Mouse (Mus musculus): ENCODE results near the gene Emc10. TPM values are rescaled to one million over a fixed set of nuclear protein-coding genes. Genes with fewer than 3 reads are reported as not detected.

Emc10 gene
- polyA plus RNA-seq, 2 experiments = 151 to 182 TPM

DNA sequence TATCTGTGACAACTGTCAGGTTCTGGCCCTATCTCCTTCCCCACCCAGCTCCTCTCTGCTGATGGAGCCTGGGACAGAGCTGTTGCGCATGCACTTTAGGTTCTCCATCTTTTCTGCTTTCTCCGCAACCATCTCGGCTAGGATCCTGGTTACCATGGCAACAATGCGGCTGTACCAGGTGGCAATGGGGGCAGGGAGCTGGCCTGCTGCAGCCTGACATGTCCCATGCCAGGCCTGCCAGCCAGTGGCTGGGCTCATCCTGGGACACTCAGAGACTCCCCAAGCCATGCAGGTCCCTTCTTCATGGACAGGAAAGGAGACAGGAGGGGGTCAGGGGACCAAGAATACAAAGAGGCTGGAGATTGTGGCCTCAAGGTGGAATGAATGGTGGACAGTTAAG lies 31.8 kb downstream of the Emc10 start:
- Histone ChIP-seq H3K9me3 (ENCODE audit: control insufficient read depth, low read length) (no peaks in the 10 kb centered on the region), H3K9ac (ENCODE audit: low read depth, low read length, severe bottlenecking) (no peak overlapping the region), H3K4me3 (replicated peaks; ENCODE audit: low read length) (no peak overlapping the region), H3K36me3 (ENCODE audit: control insufficient read depth, insufficient read depth, low read length) (peaks cover 9% of the 10 kb centered on the region; the same call in 1 of the 2 replicates), H3K27ac (replicated peaks; ENCODE audit: low read depth, low read length) (no peak overlapping the region), H3K4me1 (ENCODE audit: control insufficient read depth, insufficient read depth, low read length) (peaks cover 2% of the 10 kb centered on the region; the same call in 1 of the 2 replicates), H3K27me3 (ENCODE audit: control insufficient read depth, insufficient read depth, low read length) (peaks cover 39% of the 10 kb centered on the region), H3K4me2 (replicated peaks; ENCODE audit: low read depth, low read length, severe bottlenecking) (no peak overlapping the region)
- TF ChIP-seq POLR2A (IDR thresholded peaks at IDR 0.05; ENCODE audit: borderline replicate concordance, extremely low read depth, insufficient read depth, insufficient read length) = no peak
- no peak for ATAC-seq (ENCODE audit: low FRiP score, low read depth)
- 23% methylated on average over 4 of the region's 4 CpGs for WGBS
- DNase-seq (ENCODE audit: low spot score) = no peak

DNA sequence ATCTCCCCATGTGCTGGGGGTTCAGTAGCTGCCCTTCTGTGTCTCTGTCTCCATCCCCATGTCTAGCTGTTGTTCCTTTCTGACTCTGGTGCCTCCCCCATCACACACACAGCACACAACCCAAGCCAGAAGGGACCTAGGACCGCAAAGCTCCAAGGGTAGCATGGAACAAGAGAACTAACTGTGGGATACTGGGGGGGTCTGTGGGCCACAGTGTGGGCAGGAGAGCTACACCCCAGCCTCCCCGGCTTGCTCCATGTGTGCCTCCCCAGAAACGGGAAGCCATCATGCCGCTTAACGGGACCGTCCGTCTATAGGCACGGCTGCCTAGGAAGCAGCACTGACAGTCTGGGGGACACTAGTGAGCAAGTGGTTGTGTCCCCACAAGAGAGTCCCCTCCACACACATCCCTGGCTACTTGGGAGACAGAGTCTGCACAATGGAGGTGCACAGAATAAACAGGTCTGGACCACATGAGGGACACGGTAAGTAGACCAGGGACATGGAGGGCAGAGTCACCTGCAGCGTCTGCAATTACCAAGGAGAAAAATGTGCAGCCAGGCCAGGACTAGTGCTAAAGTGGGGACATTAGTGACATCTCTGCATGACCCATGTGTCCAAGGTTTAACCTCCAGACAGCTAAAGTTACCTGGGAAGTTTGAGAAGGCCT lies 32.6 kb downstream of the Emc10 start:
- Histone ChIP-seq H3K36me3 (ENCODE audit: control insufficient read depth, insufficient read depth, low read length) (0 out of 2 replicates have a peak, but pooled peaks cover 9% of the 10 kb centered on the region), H3K4me1 (ENCODE audit: control insufficient read depth, insufficient read depth, low read length) (peaks cover 2% of the 10 kb centered on the region; the same call in 1 of the 2 replicates), H3K27ac (replicated peaks; ENCODE audit: low read depth, low read length) (no peak overlapping the region), H3K27me3 (ENCODE audit: control insufficient read depth, insufficient read depth, low read length) (peaks cover 39% of the 10 kb centered on the region), H3K9me3 (ENCODE audit: control insufficient read depth, low read length) (no peaks in the 10 kb centered on the region), H3K4me2 (replicated peaks; ENCODE audit: low read depth, low read length, severe bottlenecking) (no peak overlapping the region), H3K4me3 (replicated peaks; ENCODE audit: low read length) (no peak overlapping the region), H3K9ac (ENCODE audit: low read depth, low read length, severe bottlenecking) (no peak overlapping the region)
- 83% methylated on average over 10 of the region's 10 CpGs for WGBS
- ATAC-seq (ENCODE audit: low FRiP score, low read depth) (no peak), DNase-seq (ENCODE audit: low spot score) (no peak)
- no peak for TF ChIP-seq POLR2A (IDR thresholded peaks at IDR 0.05; ENCODE audit: borderline replicate concordance, extremely low read depth, insufficient read depth, insufficient read length)

DNA sequence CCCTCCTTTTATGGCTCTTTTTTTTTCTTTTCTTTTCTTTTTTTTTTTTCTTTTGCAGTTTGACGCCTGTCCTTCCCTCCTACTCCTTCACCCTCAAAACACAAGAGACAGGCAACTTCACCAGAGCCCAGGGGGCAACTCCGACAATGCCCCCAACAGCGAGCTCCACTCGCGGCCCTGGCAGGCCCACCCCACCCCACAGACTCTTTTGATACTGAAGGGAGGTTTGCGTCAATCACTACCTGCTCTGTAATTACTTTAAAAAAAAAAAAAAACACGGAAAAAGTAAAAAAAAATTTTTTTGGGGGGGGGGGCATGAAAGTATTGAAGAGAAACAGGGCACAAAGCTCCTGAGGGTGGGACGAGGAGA lies 33.3 kb downstream of the Emc10 start:
- DNase-seq (ENCODE audit: low spot score) (no peak), ATAC-seq (ENCODE audit: low FRiP score, low read depth) (no peak)
- Histone ChIP-seq H3K9me3 (ENCODE audit: control insufficient read depth, low read length) (no peaks in the 10 kb centered on the region), H3K27ac (replicated peaks; ENCODE audit: low read depth, low read length) (no peak overlapping the region), H3K27me3 (ENCODE audit: control insufficient read depth, insufficient read depth, low read length) (peaks cover 39% of the 10 kb centered on the region), H3K9ac (ENCODE audit: low read depth, low read length, severe bottlenecking) (no peak overlapping the region), H3K4me2 (replicated peaks; ENCODE audit: low read depth, low read length, severe bottlenecking) (peak overlapping the region; percentile 43), H3K4me1 (ENCODE audit: control insufficient read depth, insufficient read depth, low read length) (peaks cover 2% of the 10 kb centered on the region; the same call in 1 of the 2 replicates), H3K36me3 (ENCODE audit: control insufficient read depth, insufficient read depth, low read length) (0 out of 2 replicates have a peak, but pooled peaks cover 9% of the 10 kb centered on the region), H3K4me3 (replicated peaks; ENCODE audit: low read length) (peak overlapping the region; percentile 27; the same call in 1 of the 2 replicates)
- no peak for TF ChIP-seq POLR2A (IDR thresholded peaks at IDR 0.05; ENCODE audit: borderline replicate concordance, extremely low read depth, insufficient read depth, insufficient read length)
- 27% methylated on average over 7 of the region's 8 CpGs for WGBS

DNA sequence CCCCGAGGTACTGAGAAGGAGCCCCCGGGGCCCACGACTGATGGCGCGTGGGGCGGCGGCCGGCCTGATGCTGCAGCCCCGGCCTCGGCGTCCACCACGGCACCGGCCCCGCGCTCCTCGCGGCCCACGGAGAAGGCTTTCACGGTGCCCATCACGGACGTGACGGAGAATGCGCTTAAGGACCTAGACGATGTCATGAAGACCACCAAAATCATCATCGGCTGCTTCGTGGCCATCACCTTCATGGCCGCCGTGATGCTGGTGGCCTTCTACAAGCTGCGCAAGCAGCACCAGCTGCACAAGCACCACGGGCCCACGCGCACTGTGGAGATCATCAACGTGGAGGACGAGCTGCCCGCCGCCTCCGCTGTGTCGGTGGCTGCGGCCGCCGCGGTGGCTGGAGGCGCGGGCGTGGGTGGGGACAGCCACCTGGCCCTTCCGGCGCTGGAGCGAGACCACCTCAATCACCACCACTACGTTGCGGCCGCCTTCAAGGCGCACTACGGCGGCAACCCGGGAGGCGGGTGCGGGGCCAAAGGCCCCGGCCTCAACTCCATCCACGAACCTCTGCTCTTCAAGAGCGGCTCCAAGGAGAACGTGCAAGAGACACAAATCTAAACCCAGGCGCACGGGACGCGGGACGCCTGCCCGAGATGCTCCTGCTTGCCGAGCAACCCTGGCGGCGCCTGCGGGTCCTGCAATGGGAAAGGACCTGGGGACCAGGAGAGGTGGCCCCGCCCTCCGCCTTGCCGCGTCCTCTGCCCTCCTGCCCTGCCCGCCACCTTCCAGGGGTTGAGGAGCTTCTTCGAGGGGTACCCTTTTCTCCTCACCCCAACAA lies 33.9 kb downstream of the Emc10 start:
- no peak for TF ChIP-seq POLR2A (IDR thresholded peaks at IDR 0.05; ENCODE audit: borderline replicate concordance, extremely low read depth, insufficient read depth, insufficient read length)
- H3K4me1 ChIP-seq (ENCODE audit: control insufficient read depth, insufficient read depth, low read length) = peaks cover 2% of the 10 kb centered on the region; the same call in 1 of the 2 replicates
- H3K27me3 ChIP-seq (ENCODE audit: control insufficient read depth, insufficient read depth, low read length) = peaks cover 39% of the 10 kb centered on the region
- H3K9me3 ChIP-seq (ENCODE audit: control insufficient read depth, low read length) = no peaks in the 10 kb centered on the region
- H3K27ac ChIP-seq (replicated peaks; ENCODE audit: low read depth, low read length) = no peak overlapping the region
- WGBS = 10% methylated on average over 60 of the region's 77 CpGs
- H3K4me2 ChIP-seq (replicated peaks; ENCODE audit: low read depth, low read length, severe bottlenecking) = peak overlapping the region; percentile 43
- DNase-seq (ENCODE audit: low spot score) (no peak), ATAC-seq (ENCODE audit: low FRiP score, low read depth) (no peak)
- peak overlapping the region; percentile 27 for H3K4me3 ChIP-seq (replicated peaks; ENCODE audit: low read length)
- H3K36me3 ChIP-seq (ENCODE audit: control insufficient read depth, insufficient read depth, low read length) = 0 out of 2 replicates have a peak, but pooled peaks cover 9% of the 10 kb centered on the region
- H3K9ac ChIP-seq (ENCODE audit: low read depth, low read length, severe bottlenecking) = no peak overlapping the region

DNA sequence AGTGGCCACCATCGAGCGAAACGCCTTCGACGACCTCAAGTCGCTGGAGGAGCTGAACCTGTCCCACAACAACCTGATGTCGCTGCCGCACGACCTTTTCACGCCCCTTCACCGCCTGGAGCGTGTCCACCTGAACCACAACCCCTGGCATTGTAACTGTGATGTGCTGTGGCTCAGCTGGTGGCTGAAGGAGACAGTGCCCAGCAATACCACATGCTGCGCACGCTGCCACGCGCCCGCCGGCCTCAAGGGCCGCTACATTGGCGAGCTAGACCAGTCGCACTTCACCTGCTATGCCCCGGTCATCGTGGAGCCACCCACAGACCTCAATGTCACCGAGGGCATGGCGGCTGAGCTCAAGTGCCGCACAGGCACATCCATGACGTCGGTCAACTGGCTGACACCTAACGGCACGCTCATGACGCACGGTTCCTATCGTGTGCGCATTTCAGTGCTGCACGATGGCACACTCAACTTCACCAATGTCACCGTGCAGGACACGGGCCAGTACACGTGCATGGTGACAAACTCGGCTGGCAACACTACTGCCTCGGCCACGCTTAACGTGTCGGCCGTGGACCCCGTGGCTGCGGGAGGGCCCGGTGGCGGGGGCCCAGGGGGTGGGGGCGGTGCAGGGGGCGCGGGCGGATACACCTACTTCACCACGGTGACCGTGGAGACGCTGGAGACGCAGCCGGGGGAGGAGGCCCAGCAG lies 34.7 kb downstream of the Emc10 start:
- Histone ChIP-seq H3K27me3 (ENCODE audit: control insufficient read depth, insufficient read depth, low read length) (peaks cover 39% of the 10 kb centered on the region), H3K4me3 (replicated peaks; ENCODE audit: low read length) (peak overlapping the region; percentile 27; the same call in 1 of the 2 replicates), H3K27ac (replicated peaks; ENCODE audit: low read depth, low read length) (no peak overlapping the region), H3K4me1 (ENCODE audit: control insufficient read depth, insufficient read depth, low read length) (peaks cover 2% of the 10 kb centered on the region; the same call in 1 of the 2 replicates), H3K9me3 (ENCODE audit: control insufficient read depth, low read length) (no peaks in the 10 kb centered on the region), H3K9ac (ENCODE audit: low read depth, low read length, severe bottlenecking) (no peak overlapping the region), H3K36me3 (ENCODE audit: control insufficient read depth, insufficient read depth, low read length) (0 out of 2 replicates have a peak, but pooled peaks cover 9% of the 10 kb centered on the region), H3K4me2 (replicated peaks; ENCODE audit: low read depth, low read length, severe bottlenecking) (no peak overlapping the region)
- DNase-seq (ENCODE audit: low spot score) (no peak), ATAC-seq (ENCODE audit: low FRiP score, low read depth) (no peak)
- no peak for TF ChIP-seq POLR2A (IDR thresholded peaks at IDR 0.05; ENCODE audit: borderline replicate concordance, extremely low read depth, insufficient read depth, insufficient read length)
- WGBS = 52% methylated on average over 51 of the region's 57 CpGs
